Comparison of ENCODE assay signal across 27 mouse cellular contexts in the genomic region with DNA sequence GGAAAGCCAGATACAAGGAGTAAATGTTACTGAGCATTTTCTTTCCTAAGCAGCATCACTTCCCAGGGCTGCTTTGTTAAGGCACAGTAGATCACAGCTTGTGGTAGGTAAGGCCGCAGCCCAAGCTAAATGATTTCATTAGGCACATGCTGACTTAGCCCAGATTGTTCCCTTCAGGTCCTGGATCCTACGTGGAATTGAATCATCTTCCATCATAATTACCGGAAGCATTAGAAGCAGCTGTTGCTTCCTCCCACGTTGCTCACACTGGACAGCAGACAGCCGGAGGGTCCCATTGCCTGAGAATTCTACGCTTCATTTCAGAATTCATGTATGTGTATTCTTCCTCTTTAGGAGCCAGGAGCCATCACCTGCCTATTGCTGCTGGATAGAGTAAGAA.
DNase-seq lines count a peak whose midpoint lies in the region; ATAC-seq lines count a peak whose summit lies in the region.
"Had no signal": no experiment of that assay in that cellular context is flagged by ENCODE, and none has a peak within 500 bp of the region (broad histone marks: within the 10 kb centered on the region; RNA-seq: fewer than 3 reads in every experiment).

No protein-coding gene starts in this region.

- H3K27me3 ChIP-seq in midbrain, embryonic 15.5 days (replicated peaks) = no peaks in the 10 kb centered on the region
- no peaks in the 10 kb centered on the region for H3K27me3 ChIP-seq in midbrain, embryonic 14.5 days (ENCODE audit: control insufficient read depth, insufficient read depth, low read length)
- peaks cover 18% of the 10 kb centered on the region for H3K27me3 ChIP-seq in hindbrain, embryonic 14.5 days (ENCODE audit: control insufficient read depth, insufficient read depth, low read length)
- H3K27me3 ChIP-seq: heart, embryonic 15.5 days; limb, embryonic 13.5 days; lung, embryonic 15.5 days had no signal

- no peak overlapping the region for H3K4me3 ChIP-seq in midbrain, embryonic 15.5 days
- no peak overlapping the region for H3K4me3 ChIP-seq in midbrain, embryonic 14.5 days (replicated peaks; ENCODE audit: low read depth, low read length)
- no peak overlapping the region for H3K4me3 ChIP-seq in hindbrain, embryonic 14.5 days (replicated peaks; ENCODE audit: low read length)
- H3K4me3 ChIP-seq: erythroblast, embryonic 14.5 days; forebrain, embryonic 12.5 days; heart, embryonic 15.5 days; limb, embryonic 13.5 days; lung, embryonic 15.5 days; midbrain, embryonic 13.5 days; myocyte; neural tube, embryonic 13.5 days had no signal

- no peaks in the 10 kb centered on the region for H3K36me3 ChIP-seq in midbrain, embryonic 15.5 days (replicated peaks)
- H3K36me3 ChIP-seq in midbrain, embryonic 14.5 days (ENCODE audit: control insufficient read depth, insufficient read depth, low read length) = no peaks in the 10 kb centered on the region
- H3K36me3 ChIP-seq in hindbrain, embryonic 14.5 days (replicated peaks; ENCODE audit: control insufficient read depth, insufficient read depth) = no peaks in the 10 kb centered on the region
- H3K36me3 ChIP-seq: forebrain, embryonic 12.5 days; G1E; heart, embryonic 15.5 days; limb, embryonic 13.5 days; lung, embryonic 15.5 days; midbrain, embryonic 13.5 days; neural tube, embryonic 13.5 days had no signal

- H3K4me1 ChIP-seq in midbrain, embryonic 15.5 days = no peaks in the 10 kb centered on the region
- no peaks in the 10 kb centered on the region for H3K4me1 ChIP-seq in midbrain, embryonic 14.5 days (ENCODE audit: control insufficient read depth, insufficient read depth, low read length)
- no peaks in the 10 kb centered on the region for H3K4me1 ChIP-seq in hindbrain, embryonic 14.5 days (replicated peaks; ENCODE audit: control insufficient read depth, insufficient read depth, low read length)
- H3K4me1 ChIP-seq: forebrain, embryonic 12.5 days; heart, embryonic 15.5 days; limb, embryonic 13.5 days; lung, embryonic 15.5 days; midbrain, embryonic 13.5 days; neural tube, embryonic 13.5 days had no signal

- no peaks in the 10 kb centered on the region for H3K9me3 ChIP-seq in midbrain, embryonic 15.5 days
- no peaks in the 10 kb centered on the region for H3K9me3 ChIP-seq in midbrain, embryonic 14.5 days (ENCODE audit: control insufficient read depth, low read length)
- no peaks in the 10 kb centered on the region for H3K9me3 ChIP-seq in hindbrain, embryonic 14.5 days (ENCODE audit: control insufficient read depth, low read length)
- H3K9me3 ChIP-seq: forebrain, embryonic 12.5 days; G1E; heart, embryonic 15.5 days; limb, embryonic 13.5 days; lung, embryonic 15.5 days; midbrain, embryonic 13.5 days; neural tube, embryonic 13.5 days had no signal

- 61% methylated on average over 6 of the region's 6 CpGs for WGBS in midbrain, embryonic 15.5 days
- 68% methylated on average over 6 of the region's 6 CpGs for WGBS in midbrain, embryonic 14.5 days
- 38% methylated on average over 6 of the region's 6 CpGs for WGBS in hindbrain, embryonic 14.5 days

- no peak overlapping the region for H3K9ac ChIP-seq in midbrain, embryonic 15.5 days
- no peak overlapping the region for H3K9ac ChIP-seq in midbrain, embryonic 14.5 days (replicated peaks; ENCODE audit: low read length)
- H3K9ac ChIP-seq in hindbrain, embryonic 14.5 days = no peak overlapping the region
- H3K9ac ChIP-seq: forebrain, embryonic 12.5 days; heart, embryonic 15.5 days; limb, embryonic 13.5 days; lung, embryonic 15.5 days; midbrain, embryonic 13.5 days; neural tube, embryonic 13.5 days had no signal

- H3K4me2 ChIP-seq in midbrain, embryonic 15.5 days = no peak overlapping the region
- H3K4me2 ChIP-seq in midbrain, embryonic 14.5 days (ENCODE audit: low read length) = no peak overlapping the region
- H3K4me2 ChIP-seq in hindbrain, embryonic 14.5 days (replicated peaks) = no peak overlapping the region
- H3K4me2 ChIP-seq: forebrain, embryonic 12.5 days; heart, embryonic 15.5 days; limb, embryonic 13.5 days; liver, embryonic 11.5 days; lung, embryonic 15.5 days; midbrain, embryonic 13.5 days; neural tube, embryonic 13.5 days had no signal

- DNase-seq in cerebellum, postnatal 14 days = peak; percentile 22 to 31
- no peak for DNase-seq in cerebellum, postnatal 36 days
- DNase-seq in midbrain, embryonic 14.5 days = no peak
- peak; percentile 61 for DNase-seq in hindbrain, embryonic 14.5 days (ENCODE audit: low spot score)
- peak; percentile 62 for DNase-seq in retina, postnatal 1 day
- DNase-seq: adrenal gland, adult 8-10 months; cerebellum, adult 8-10 months; gastrocnemius, postnatal 10 days; kidney, adult 9 months; kidney, postnatal 10 days; right cerebral cortex, postnatal 25 days; spleen, adult 18-20 months; thymus, adult 18-20 months; thymus, postnatal 25 days had no signal

- ATAC-seq in midbrain, embryonic 15.5 days (replicated peaks) = peak; percentile 37; the same call in 1 of the 2 replicates
- no peak for ATAC-seq in midbrain, embryonic 14.5 days (ENCODE audit: low FRiP score, low TSS enrichment)
- ATAC-seq in hindbrain, embryonic 14.5 days (ENCODE audit: low FRiP score) = peak; percentile 77; the same call in 1 of the 2 replicates
- ATAC-seq in megakaryocyte-erythroid progenitor cell, adult 5-6 weeks (replicated peaks; ENCODE audit: low FRiP score, low TSS enrichment, poor library complexity, severe bottlenecking) = no peak
- ATAC-seq: intestine, postnatal 0 days; midbrain, embryonic 13.5 days had no signal

- no peak overlapping the region for H3K27ac ChIP-seq in midbrain, embryonic 15.5 days
- no peak overlapping the region for H3K27ac ChIP-seq in midbrain, embryonic 14.5 days (replicated peaks; ENCODE audit: low read depth, low read length)
- H3K27ac ChIP-seq in hindbrain, embryonic 14.5 days = no peak overlapping the region
- H3K27ac ChIP-seq: forebrain, embryonic 12.5 days; heart, embryonic 15.5 days; limb, embryonic 13.5 days; lung, embryonic 15.5 days; midbrain, embryonic 13.5 days; neural tube, embryonic 13.5 days had no signal

Comparison
In these comparisons a context has a peak if more than half of its experiments do, and no peak if none do; other contexts are left out.
1. DNase-seq: peak in cerebellum, postnatal 14 days (2 of 2), hindbrain, embryonic 14.5 days (single experiment) and retina, postnatal 1 day (single experiment); none in cerebellum, postnatal 36 days (0 of 2) and midbrain, embryonic 14.5 days (single experiment).
2. ATAC-seq: peak in midbrain, embryonic 15.5 days (single experiment) and hindbrain, embryonic 14.5 days (single experiment); none in midbrain, embryonic 14.5 days (single experiment) and megakaryocyte-erythroid progenitor cell, adult 5-6 weeks (single experiment).